9 mouse cellular contexts compared by ENCODE assay signal in genomic region chr7:135410237-135410965, GRCm38 (mm10). TPM values are rescaled to one million over a fixed set of nuclear protein-coding genes. Genes with fewer than 3 reads are reported as not detected.
DNase-seq lines count a peak whose midpoint lies in the region; ATAC-seq and TF ChIP-seq lines count a peak whose summit lies in the region.
"Had no signal": no experiment of that assay in that cellular context is flagged by ENCODE, and none has a peak within 500 bp of the region (broad histone marks: within the 10 kb centered on the region; RNA-seq: fewer than 3 reads in every experiment).

Gene Foxi2, plus strand, starts transcription at chr7:135410308.

- no peak within 1 kb of the TSS for H3K27ac ChIP-seq in kidney, embryonic 15.5 days
- H3K27ac ChIP-seq in kidney, adult 2 months (ENCODE audit: insufficient read depth, low read depth, low read length) = no peak within 1 kb of the TSS
- H3K27ac ChIP-seq in embryonic facial prominence, embryonic 15.5 days (replicated peaks) = no peak within 1 kb of the TSS
- H3K27ac ChIP-seq in limb, embryonic 15.5 days = no peak within 1 kb of the TSS
- no peak within 1 kb of the TSS for H3K27ac ChIP-seq in gastrocnemius, adult 2 months

- intact Hi-C loops in gastrocnemius, adult 2 months (cut with DNase I) = no loop called here

- TF ChIP-seq CTCF in kidney, adult 2 months (conservative IDR thresholded peaks at IDR 0.05; ENCODE audit: insufficient read depth, insufficient read length, low read depth, low read length) = no peak
- TF ChIP-seq CTCF in gastrocnemius, adult 2 months (IDR thresholded peaks at IDR 0.05) = no peak

- peak within 1 kb of the TSS; percentile 54 for H3K4me2 ChIP-seq in kidney, embryonic 15.5 days
- peak within 1 kb of the TSS; percentile 44 for H3K4me2 ChIP-seq in embryonic facial prominence, embryonic 15.5 days (replicated peaks)
- peak within 1 kb of the TSS; percentile 39 for H3K4me2 ChIP-seq in limb, embryonic 15.5 days

- ATAC-seq in kidney, embryonic 15.5 days (replicated peaks; ENCODE audit: low FRiP score) = peak; percentile 33
- peak; percentile 24; the same call in 1 of the 2 replicates for ATAC-seq in embryonic facial prominence, embryonic 15.5 days (ENCODE audit: insufficient number of reproducible peaks, low FRiP score, low TSS enrichment, low read depth)
- no peak for ATAC-seq in limb, embryonic 15.5 days (ENCODE audit: insufficient number of reproducible peaks, low FRiP score, low TSS enrichment, low read depth)

- H3K4me3 ChIP-seq in kidney, embryonic 15.5 days (replicated peaks) = peak within 1 kb of the TSS; percentile 30
- H3K4me3 ChIP-seq in kidney, adult 2 months (ENCODE audit: insufficient read depth, low read depth, low read length) = no peak within 1 kb of the TSS
- H3K4me3 ChIP-seq in embryonic facial prominence, embryonic 15.5 days (replicated peaks) = peak within 1 kb of the TSS; percentile 26
- peak within 1 kb of the TSS; percentile 16 for H3K4me3 ChIP-seq in limb, embryonic 15.5 days
- H3K4me3 ChIP-seq in gastrocnemius, adult 2 months = no peak within 1 kb of the TSS

- H3K36me3 ChIP-seq in kidney, embryonic 15.5 days = no peaks in the 10 kb centered on the region
- no peaks in the 10 kb centered on the region for H3K36me3 ChIP-seq in kidney, adult 2 months (ENCODE audit: control insufficient read depth, insufficient read depth, low read length)
- H3K36me3 ChIP-seq in embryonic facial prominence, embryonic 15.5 days = no peaks in the 10 kb centered on the region
- H3K36me3 ChIP-seq in limb, embryonic 15.5 days = no peaks in the 10 kb centered on the region

- no peaks in the 10 kb centered on the region for H3K9me3 ChIP-seq in kidney, embryonic 15.5 days (replicated peaks)
- H3K9me3 ChIP-seq in embryonic facial prominence, embryonic 15.5 days (replicated peaks) = no peaks in the 10 kb centered on the region
- no peaks in the 10 kb centered on the region for H3K9me3 ChIP-seq in limb, embryonic 15.5 days

- no peak for TF ChIP-seq POLR2A in kidney, adult 2 months (IDR thresholded peaks at IDR 0.05; ENCODE audit: low read depth, low read length)

- 3% methylated on average over 51 of the region's 51 CpGs for WGBS in kidney, embryonic 15.5 days
- WGBS in kidney, adult 2 months = 4% methylated on average over 51 of the region's 51 CpGs
- 4% methylated on average over 51 of the region's 51 CpGs for WGBS in embryonic facial prominence, embryonic 15.5 days
- 1% methylated on average over 51 of the region's 51 CpGs for WGBS in limb, embryonic 15.5 days

- H3K27me3 ChIP-seq in kidney, embryonic 15.5 days = peaks cover 54% of the 10 kb centered on the region
- no peaks in the 10 kb centered on the region for H3K27me3 ChIP-seq in kidney, adult 2 months (replicated peaks; ENCODE audit: control insufficient read depth, insufficient read depth, low read length)
- H3K27me3 ChIP-seq in embryonic facial prominence, embryonic 15.5 days = peaks cover 40% of the 10 kb centered on the region
- H3K27me3 ChIP-seq in limb, embryonic 15.5 days = peaks cover 56% of the 10 kb centered on the region

- no peak within 1 kb of the TSS for H3K9ac ChIP-seq in kidney, embryonic 15.5 days
- no peak within 1 kb of the TSS for H3K9ac ChIP-seq in embryonic facial prominence, embryonic 15.5 days
- H3K9ac ChIP-seq in limb, embryonic 15.5 days = no peak within 1 kb of the TSS

- no peak for DNase-seq in kidney, adult 2 months
- DNase-seq in ZHBTc4 (ENCODE audit: low read depth, low spot score) = peak; percentile 45
- DNase-seq in spleen, postnatal 36 days (ENCODE audit: low spot score in 2 of 2) = no peak
- no peak for DNase-seq in thymus, adult 18-20 months
- DNase-seq in gastrocnemius, adult 2 months = no peak

- H3K4me1 ChIP-seq in kidney, embryonic 15.5 days = peaks cover 12% of the 10 kb centered on the region
- H3K4me1 ChIP-seq in kidney, adult 2 months (ENCODE audit: control insufficient read depth, insufficient read depth, low read length) = no peaks in the 10 kb centered on the region
- H3K4me1 ChIP-seq in embryonic facial prominence, embryonic 15.5 days = peaks cover 8% of the 10 kb centered on the region; the same call in 1 of the 2 replicates
- peaks cover 9% of the 10 kb centered on the region for H3K4me1 ChIP-seq in limb, embryonic 15.5 days

RNA-seq across cellular contexts. Expression of gene Foxi2, which starts in this region (rescaled TPM):
- not detected in 2 replicates for polyA plus RNA-seq in kidney, embryonic 15.5 days (2015; fragmentation: Nextera tagmentation; extraction: Ambion mirVana)
- not detected in 2 replicates for polyA plus RNA-seq in kidney, adult 2 months (2012; rRNA removed)
- 0.12 TPM in 1 of 2 replicates, not detected in the other for polyA plus RNA-seq in embryonic facial prominence, embryonic 15.5 days (2015; fragmentation: Nextera tagmentation; extraction: Ambion mirVana)
- not detected in 2 replicates for polyA plus RNA-seq in limb, embryonic 15.5 days (2015; fragmentation: Nextera tagmentation; extraction: Ambion mirVana)
- not detected for total RNA-seq in gastrocnemius, adult 2 months (2021)
- total RNA-seq: liver, adult 2 months had no signal
- polyA plus RNA-seq: liver, adult 2 months had no signal

Comparison
In these comparisons a context has a peak if more than half of its experiments do, and no peak if none do; other contexts are left out.
1. Peak in ATAC-seq, H3K4me3 ChIP-seq and H3K4me2 ChIP-seq in kidney, embryonic 15.5 days; RNA of the gene not detected or under 1 TPM.
2. Peak in ATAC-seq, H3K4me3 ChIP-seq and H3K4me2 ChIP-seq in embryonic facial prominence, embryonic 15.5 days; RNA of the gene not detected or under 1 TPM.